Mouse (Mus musculus) cerebellum, adult 11-12 months (tissue): ENCODE measurements around the gene Defb22.
A peak's percentile ranks its signal among the peaks of the same experiment; 100 is the strongest.

ENCODE experiments used
- DNase-seq: peaks from one replicate; pipeline ENCODE4 v3.0.0; 2022

The Defb22 gene

DNA sequence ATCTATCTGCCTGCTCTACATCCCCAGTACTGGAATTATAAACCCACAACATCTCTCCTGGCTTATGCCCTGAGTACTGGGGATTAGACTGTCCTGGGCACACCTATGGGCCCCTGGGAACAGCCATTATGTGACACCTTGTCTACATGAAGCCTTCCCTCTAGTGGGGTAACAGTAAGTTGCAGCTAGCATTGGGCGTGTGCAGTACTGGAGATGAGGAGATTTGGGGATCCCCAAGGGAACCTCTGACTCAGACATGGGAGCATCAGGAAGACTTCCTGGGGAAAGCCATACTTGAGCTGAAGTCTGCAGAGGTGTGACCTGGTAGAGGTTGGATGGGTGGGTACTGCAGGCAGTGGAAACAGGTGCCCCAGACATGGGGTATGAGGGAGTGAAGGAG lies 51.0 kb downstream of the Defb22 start:
- no peak for DNase-seq

DNA sequence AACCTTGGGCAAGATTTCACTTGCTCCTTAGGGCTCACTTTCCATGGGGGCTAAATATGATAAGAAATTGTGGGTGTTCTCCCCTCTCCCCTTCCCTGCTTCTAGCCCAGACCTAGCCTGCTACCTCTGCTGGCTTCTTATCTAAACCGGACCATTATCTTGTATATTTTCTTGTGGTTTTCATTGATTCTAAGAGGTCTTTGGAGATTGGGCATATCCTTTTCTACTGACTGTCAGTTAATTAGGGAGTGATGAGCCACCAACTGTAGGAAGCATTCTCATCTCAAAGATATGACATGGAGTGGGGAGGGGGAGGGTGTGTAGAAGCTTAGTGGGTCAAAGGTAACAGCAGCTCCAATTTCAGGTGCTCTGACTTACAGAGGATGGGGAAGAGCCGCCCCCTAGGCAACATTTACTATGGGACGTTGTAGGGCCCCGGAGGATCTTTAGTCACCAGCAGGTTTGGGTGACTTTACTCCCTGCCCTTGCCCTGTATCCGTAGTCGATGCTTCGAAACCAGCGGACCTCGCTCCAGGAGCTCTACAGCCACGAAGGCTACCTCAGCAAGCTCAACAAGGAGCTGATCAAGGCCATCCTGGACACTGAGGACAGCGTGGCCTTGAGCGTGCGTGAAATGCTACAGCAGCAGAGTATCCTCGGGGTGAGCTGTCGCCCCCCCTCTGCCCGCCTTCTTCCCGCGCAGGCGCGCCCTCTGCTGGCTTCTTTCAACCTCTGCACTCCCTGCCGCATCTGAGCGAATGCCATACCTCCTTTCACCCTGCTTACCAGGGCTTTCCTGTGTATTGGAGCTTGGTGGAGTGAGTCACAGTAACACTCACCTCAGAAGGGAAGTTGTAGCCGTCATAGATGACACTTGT lies 52.7 kb downstream of the Defb22 start:
- DNase-seq, result peak; percentile 80

DNA sequence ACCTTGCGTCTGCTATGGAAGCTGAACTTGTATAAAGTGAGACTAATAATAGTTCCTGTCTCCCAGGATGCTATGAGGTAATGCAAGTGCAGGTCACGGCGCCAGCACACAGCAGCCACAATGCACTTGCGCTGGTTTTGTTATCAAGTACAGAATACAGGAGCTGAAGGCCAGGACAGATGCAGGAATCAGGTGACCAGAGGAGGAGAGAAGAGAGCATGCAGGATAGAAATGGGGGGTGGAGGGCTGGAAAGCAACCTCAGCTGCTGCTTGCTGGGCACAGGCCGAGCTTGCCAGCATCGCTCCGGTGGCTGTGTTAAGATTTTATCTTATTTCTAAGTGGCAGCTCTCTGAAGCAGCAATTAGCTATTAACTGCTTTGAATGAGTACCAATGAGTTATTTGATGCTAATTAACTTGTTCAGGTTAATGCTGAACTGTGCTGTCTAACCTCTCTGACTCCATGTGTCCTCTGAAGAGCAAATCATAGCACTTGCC lies 53.5 kb downstream of the Defb22 start:
- no peak for DNase-seq
